Mouse (Mus musculus) intestine, embryonic 16.5 days (tissue): ENCODE data around the gene Rasgef1c. TPM values are rescaled to one million over a fixed set of nuclear protein-coding genes. Genes with fewer than 3 reads are reported as not detected.

ENCODE experiments used
- ATAC-seq: fragments of 200-750 bp; cut with Nextera tagmentation; 2 replicates; pipeline ENCODE4 v1.8.0; 2017; ENCODE audit warnings: moderate TSS enrichment, moderate library complexity
- H3K27ac ChIP-seq: fragments of 300-500 bp; sonication (generic); 2 replicates; pipeline ENCODE4 v1.5.1; 2014; ENCODE audit warnings: mild to moderate bottlenecking, low read length
- H3K27me3 ChIP-seq: fragments of 300-500 bp; sonication (generic); replicated peaks from 2 replicates; pipeline ENCODE4 v1.6.1; 2014; ENCODE audit warnings: low read length, control low read depth, mixed read lengths; ENCODE audit not compliant: control insufficient read depth, insufficient read depth
- H3K36me3 ChIP-seq: fragments of 300-500 bp; sonication (generic); 2 replicates; pipeline ENCODE4 v1.6.1; 2014; ENCODE audit warnings: low read length, control low read depth; ENCODE audit not compliant: control insufficient read depth, insufficient read depth
- H3K4me1 ChIP-seq: fragments of 300-500 bp; sonication (generic); 2 replicates; pipeline ENCODE4 v1.6.1; 2014; ENCODE audit warnings: low read length, control low read depth, mixed read lengths; ENCODE audit not compliant: control insufficient read depth, insufficient read depth
- H3K4me2 ChIP-seq: fragments of 300-500 bp; sonication (generic); 2 replicates; pipeline ENCODE4 v1.6.1; 2014; ENCODE audit warnings: low read depth, low read length, control low read depth
- H3K4me3 ChIP-seq: fragments of 300-500 bp; sonication (generic); 2 replicates; pipeline ENCODE4 v1.5.1; 2014; ENCODE audit warnings: mild to moderate bottlenecking, low read length
- H3K9ac ChIP-seq: fragments of 300-500 bp; sonication (generic); 2 replicates; pipeline ENCODE4 v1.6.1; 2014; ENCODE audit warnings: low read depth, low read length
- H3K9me3 ChIP-seq: fragments of 300-500 bp; sonication (generic); 2 replicates; pipeline ENCODE4 v1.6.1; 2016; ENCODE audit warnings: low read length, control low read depth; ENCODE audit not compliant: control insufficient read depth
- WGBS: fragments of 180-500 bp; shearing (Covaris S2); extraction: QIAGEN DNeasy Blood & Tissue Kit; methylation state at CpG from one replicate; pipeline ENCODE4 v1.1.7; 2014; 5-methylcytosine and 5-hydroxymethylcytosine counted together
- polyA plus RNA-seq: library from polyadenylated mRNA; unstranded; fragments of >200 nt; fragmentation: Nextera tagmentation; extraction: Ambion mirVana; gene quantifications from 2 replicates; pipeline ENCODE4 v1.2.1, GENCODE M21; 2015

Rasgef1c gene
- polyA plus RNA-seq, 1 experiment from 2014 or later = 0.28 TPM

DNA sequence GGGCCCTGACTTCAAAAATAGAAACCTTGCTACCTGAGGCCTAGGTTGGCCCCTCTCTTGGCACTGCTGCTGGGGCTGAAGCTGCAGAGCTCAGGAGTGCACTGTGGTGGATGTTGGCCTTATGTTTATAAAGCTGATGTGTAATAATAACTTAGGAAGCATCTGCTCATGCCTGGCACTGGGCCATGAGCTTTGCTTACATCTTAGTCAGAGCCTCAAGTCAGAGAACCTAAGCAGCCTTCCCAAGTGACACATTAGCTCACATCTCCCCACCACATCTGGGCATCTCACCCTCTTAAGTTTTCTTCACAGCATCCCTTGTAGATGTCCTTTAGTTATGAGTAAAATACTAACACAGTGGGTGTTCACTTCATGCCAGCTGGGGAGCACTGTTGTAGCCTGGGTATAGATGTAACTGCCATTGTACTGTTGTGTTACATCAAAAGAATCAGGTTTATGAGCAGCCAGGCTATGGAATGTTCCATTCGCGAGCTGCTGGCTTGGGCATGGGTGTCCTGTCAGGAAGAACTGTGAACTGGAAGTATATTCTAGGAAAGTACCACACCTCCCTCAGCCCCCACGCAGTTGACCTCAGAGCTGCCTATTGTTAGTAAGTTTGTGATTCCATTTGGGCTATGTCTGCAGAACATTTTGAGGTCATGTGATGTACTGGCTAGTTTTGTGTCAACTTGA, 21.5 kb upstream of the Rasgef1c start:
- H3K9me3 ChIP-seq = no peaks in the 10 kb centered on the region
- H3K36me3 ChIP-seq = peaks cover 5% of the 10 kb centered on the region; the same call in 1 of the 2 replicates
- WGBS = 67% methylated on average over 3 of the region's 3 CpGs
- no peak overlapping the region for H3K9ac ChIP-seq
- peaks cover 6% of the 10 kb centered on the region for H3K4me1 ChIP-seq
- no peak overlapping the region for H3K4me2 ChIP-seq
- no peaks in the 10 kb centered on the region for H3K27me3 ChIP-seq
- no peak overlapping the region for H3K4me3 ChIP-seq
- peak; percentile 40; the same call in 1 of the 2 replicates for ATAC-seq
- H3K27ac ChIP-seq = no peak overlapping the region; the same call in 1 of the 2 replicates

DNA sequence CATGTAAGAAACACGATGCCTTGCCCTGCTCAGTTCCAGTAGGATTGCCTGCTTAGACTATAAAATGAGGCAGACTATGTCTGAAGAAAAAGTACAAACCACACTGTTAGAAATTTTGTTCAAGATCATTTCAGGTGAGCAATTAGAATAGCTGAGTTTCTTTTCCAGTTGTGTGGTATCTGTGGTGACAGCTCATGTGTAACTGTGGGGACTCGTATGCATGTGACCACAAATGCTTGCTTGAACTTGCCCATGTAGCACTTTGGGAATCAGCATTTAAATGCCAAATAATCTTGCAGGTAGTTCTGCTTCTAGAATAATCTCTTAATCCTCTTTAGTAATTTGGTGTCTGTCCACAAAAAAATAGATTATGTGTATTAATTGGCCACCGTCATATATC, 18.2 kb upstream of the Rasgef1c start:
- Histone ChIP-seq H3K27me3 (no peaks in the 10 kb centered on the region), H3K4me3 (no peak overlapping the region), H3K27ac (no peak overlapping the region), H3K9ac (no peak overlapping the region), H3K9me3 (no peaks in the 10 kb centered on the region), H3K4me1 (peaks cover 6% of the 10 kb centered on the region; the same call in 1 of the 2 replicates), H3K36me3 (peaks cover 5% of the 10 kb centered on the region; the same call in 1 of the 2 replicates), H3K4me2 (no peak overlapping the region)
- ATAC-seq = no peak
- WGBS = 92% methylated on average over 3 of the region's 3 CpGs

DNA sequence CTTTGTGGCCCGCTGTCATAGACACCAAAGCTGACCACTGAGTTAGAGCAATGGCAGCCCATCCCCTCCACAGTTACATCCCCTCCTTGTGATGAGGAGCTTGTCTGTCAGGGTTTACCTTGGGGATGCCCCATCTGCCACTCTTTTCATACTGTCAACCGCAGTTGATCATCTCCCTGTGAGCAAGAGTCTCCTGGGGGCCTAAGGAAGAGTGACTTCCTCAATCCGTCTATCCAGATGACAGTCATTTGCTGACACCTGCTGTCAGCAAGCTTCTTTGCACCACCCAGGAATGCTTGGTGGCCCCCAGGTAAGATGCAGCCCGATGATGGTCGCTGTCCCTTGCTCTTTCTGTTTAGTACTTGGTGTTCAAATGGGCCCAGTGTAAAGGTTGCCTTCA, 13.2 kb upstream of the Rasgef1c start:
- H3K9me3 ChIP-seq = no peaks in the 10 kb centered on the region
- WGBS = 84% methylated on average over 5 of the region's 5 CpGs
- no peak overlapping the region for H3K4me3 ChIP-seq
- H3K4me1 ChIP-seq = no peaks in the 10 kb centered on the region
- ATAC-seq = no peak
- no peak overlapping the region for H3K4me2 ChIP-seq
- no peaks in the 10 kb centered on the region for H3K27me3 ChIP-seq
- H3K9ac ChIP-seq = no peak overlapping the region
- no peak overlapping the region for H3K27ac ChIP-seq
- no peaks in the 10 kb centered on the region for H3K36me3 ChIP-seq

DNA sequence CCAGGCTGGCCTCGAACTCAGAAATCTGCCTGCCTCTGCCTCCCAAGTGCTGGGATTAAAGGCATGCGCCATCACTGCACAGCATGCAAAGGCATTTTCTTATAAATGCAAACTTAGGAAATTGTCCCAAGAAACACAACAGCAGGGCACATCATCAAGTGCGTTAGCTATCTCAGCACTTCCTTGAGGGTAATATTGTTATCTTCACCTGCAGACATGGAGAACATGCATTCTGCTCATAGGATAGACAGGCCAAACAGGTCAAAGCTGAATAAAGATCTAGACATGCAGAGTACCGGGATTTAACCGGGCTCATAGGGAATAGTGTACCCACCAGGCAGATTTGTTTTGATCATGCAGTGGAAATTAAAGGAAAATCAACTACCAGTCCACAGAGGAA, 9.6 kb upstream of the Rasgef1c start:
- no peak overlapping the region for H3K27ac ChIP-seq
- WGBS = 93% methylated on average over 5 of the region's 5 CpGs
- H3K27me3 ChIP-seq = no peaks in the 10 kb centered on the region
- no peaks in the 10 kb centered on the region for H3K9me3 ChIP-seq
- H3K36me3 ChIP-seq = no peaks in the 10 kb centered on the region
- no peak for ATAC-seq
- no peaks in the 10 kb centered on the region for H3K4me1 ChIP-seq
- no peak overlapping the region for H3K9ac ChIP-seq
- H3K4me2 ChIP-seq = no peak overlapping the region
- no peak overlapping the region for H3K4me3 ChIP-seq

DNA sequence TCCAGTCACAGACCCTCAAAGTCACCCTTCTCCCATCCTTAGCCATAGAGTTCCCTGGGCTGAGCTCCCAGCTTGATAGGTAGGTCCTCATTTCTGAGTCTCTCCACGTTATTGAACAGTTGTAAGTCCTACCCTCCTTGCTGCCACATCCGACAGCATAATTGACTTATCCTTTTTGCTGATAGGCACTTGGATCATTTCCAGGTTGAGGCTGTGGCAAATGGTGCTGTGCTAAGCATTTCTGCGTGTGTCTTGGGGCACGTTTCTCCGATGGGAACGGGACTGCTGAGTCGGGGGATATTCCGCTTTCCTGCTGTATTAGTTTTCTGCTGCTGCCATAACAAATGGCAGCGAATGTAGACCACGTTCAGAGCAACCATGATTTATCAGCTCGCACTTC, 7.8 kb upstream of the Rasgef1c start:
- Histone ChIP-seq H3K36me3 (no peaks in the 10 kb centered on the region), H3K9ac (no peak overlapping the region), H3K4me2 (no peak overlapping the region), H3K4me3 (no peak overlapping the region), H3K4me1 (no peaks in the 10 kb centered on the region), H3K9me3 (no peaks in the 10 kb centered on the region), H3K27me3 (no peaks in the 10 kb centered on the region), H3K27ac (no peak overlapping the region)
- WGBS = 72% methylated on average over 11 of the region's 11 CpGs
- ATAC-seq = no peak

DNA sequence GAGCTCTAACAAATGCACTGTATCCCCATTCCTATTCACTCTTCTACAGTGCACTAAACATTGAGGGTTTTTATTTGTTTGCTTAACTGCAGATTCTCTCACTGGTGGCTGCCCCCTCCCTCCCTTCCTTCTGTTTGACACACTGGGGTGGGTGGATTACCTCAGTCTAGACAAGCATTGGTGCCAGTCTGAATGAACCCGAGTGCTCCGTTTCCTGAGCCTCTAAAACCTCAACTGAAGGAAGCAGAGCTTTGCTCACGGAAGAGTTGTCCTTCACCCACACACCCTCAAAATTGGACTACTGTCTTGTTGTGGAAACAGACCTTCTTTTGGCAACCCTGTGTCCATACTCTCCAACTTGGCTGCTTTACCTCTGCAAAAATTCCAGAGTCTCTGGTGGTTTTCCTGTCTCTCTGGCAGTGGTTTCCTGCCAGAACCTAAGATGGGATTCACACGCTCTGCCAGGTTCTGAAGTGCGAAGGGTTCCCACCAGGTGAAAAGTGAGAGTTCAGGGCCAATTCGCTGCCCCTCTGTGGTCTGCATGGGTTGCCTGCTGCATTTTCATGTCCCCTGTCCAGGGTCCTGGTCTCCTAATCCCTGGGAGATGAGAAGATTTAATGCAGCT, 5.6 kb upstream of the Rasgef1c start:
- Histone ChIP-seq H3K27me3 (peaks cover 11% of the 10 kb centered on the region; the same call in 1 of the 2 replicates), H3K27ac (no peak overlapping the region), H3K9me3 (no peaks in the 10 kb centered on the region), H3K4me1 (no peaks in the 10 kb centered on the region), H3K36me3 (no peaks in the 10 kb centered on the region), H3K4me2 (no peak overlapping the region), H3K9ac (no peak overlapping the region), H3K4me3 (no peak overlapping the region)
- 40% methylated on average over 6 of the region's 6 CpGs for WGBS
- ATAC-seq = no peak

DNA sequence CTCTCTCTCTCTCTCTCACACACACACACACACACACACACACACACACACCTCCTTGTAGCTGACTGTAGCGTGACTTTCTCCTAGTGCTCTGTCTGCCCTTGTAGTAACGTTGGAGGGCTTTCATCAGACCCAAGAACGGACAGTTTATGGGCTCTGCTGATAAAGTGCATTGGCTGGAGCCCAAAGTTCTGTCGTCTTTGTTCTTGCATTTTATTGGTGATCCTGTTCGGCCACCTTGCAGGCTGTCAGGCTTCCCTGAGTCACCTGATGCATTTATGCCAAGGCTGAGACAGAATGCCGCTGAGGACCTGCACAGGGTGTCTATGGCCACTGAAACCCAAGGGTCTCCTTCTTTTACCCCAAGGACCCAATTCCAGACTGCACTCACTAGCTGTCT, 1.6 kb upstream of the Rasgef1c start:
- Histone ChIP-seq H3K9ac (no peak overlapping the region), H3K27me3 (peaks cover 29% of the 10 kb centered on the region), H3K36me3 (no peaks in the 10 kb centered on the region), H3K4me2 (no peak overlapping the region), H3K4me3 (no peak overlapping the region), H3K27ac (no peak overlapping the region), H3K9me3 (no peaks in the 10 kb centered on the region), H3K4me1 (peaks cover 3% of the 10 kb centered on the region; the same call in 1 of the 2 replicates)
- 34% methylated on average over 6 of the region's 6 CpGs for WGBS
- no peak for ATAC-seq

DNA sequence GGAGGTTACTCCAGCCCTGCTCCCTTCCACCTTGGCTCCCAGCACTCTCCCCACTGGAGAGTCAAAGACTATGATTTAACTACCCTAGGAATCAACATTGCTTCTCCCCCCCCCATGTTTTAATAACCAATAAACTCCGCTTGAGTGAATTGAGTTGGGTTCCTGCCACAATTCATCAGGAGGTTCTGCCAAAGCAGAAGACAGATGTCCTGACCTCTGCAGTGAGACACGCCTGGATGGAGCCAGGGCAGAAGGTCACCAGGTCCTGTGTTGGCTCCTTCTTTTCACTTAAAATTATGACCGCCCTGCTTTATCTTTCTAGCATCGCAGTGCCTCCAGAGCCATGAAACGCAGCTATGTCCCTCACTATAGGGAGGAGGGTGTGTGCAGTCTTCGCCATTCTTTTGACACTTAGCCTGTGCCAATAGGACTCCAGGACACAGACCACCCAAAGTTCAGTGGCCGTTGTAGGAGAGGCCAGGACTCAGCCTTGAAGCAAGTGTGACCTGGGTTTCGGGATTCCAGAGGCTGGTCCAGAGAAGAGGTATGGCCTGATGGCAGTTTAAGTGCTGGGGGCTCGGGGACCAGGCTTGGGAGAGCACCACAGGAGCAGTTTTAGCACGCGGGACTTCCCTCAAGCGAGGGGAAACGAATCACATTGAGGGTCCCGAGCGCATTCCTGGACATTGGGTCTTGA, 525 bp upstream of the Rasgef1c start:
- H3K27ac ChIP-seq = no peak overlapping the region
- WGBS = 21% methylated on average over 15 of the region's 15 CpGs
- H3K9me3 ChIP-seq = no peaks in the 10 kb centered on the region
- H3K4me1 ChIP-seq = peaks cover 3% of the 10 kb centered on the region; the same call in 1 of the 2 replicates
- H3K9ac ChIP-seq = peak overlapping the region; percentile 2; the same call in 1 of the 2 replicates
- 0 out of 2 replicates have a peak, but pooled peaks have one; percentile 10 for ATAC-seq
- peak overlapping the region; percentile 100 for H3K4me2 ChIP-seq
- no peaks in the 10 kb centered on the region for H3K36me3 ChIP-seq
- H3K27me3 ChIP-seq = peaks cover 29% of the 10 kb centered on the region
- H3K4me3 ChIP-seq = peak overlapping the region; percentile 72

DNA sequence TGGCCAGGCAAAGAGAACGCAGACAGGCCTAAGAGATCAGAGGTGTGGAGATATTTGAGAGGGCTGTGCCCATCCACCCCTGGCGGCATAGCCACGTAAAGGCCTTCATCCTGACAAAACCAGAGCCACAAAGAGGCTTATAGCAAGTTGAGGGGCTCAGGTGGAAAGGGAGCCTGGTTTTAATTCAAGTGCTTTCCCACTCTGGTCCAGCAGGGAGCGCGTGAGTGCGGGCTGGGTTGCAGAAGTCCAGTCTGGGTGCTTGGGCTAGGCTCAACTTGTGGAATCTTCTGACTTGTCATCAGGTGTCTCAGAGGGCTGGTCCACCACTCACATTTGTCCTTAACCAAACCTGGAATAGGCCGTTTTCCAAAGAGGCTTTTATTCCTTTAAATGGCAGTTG, 1.7 kb downstream of the Rasgef1c start:
- peaks cover 29% of the 10 kb centered on the region for H3K27me3 ChIP-seq
- H3K4me1 ChIP-seq = peaks cover 3% of the 10 kb centered on the region; the same call in 1 of the 2 replicates
- no peaks in the 10 kb centered on the region for H3K9me3 ChIP-seq

More for the DNA sequence above, 1.7 kb downstream of the Rasgef1c start:
- H3K4me2 ChIP-seq = no peak overlapping the region
- H3K4me3 ChIP-seq = no peak overlapping the region
- no peak for ATAC-seq
- 14% methylated on average over 7 of the region's 7 CpGs for WGBS
- H3K9ac ChIP-seq = no peak overlapping the region
- no peaks in the 10 kb centered on the region for H3K36me3 ChIP-seq
- no peak overlapping the region for H3K27ac ChIP-seq
